Mouse (Mus musculus): ENCODE data around the gene Tdp1. TPM values are rescaled to one million over a fixed set of nuclear protein-coding genes. Genes with fewer than 3 reads are reported as not detected.

Gene Tdp1
- polyA plus RNA-seq, 1 experiment: 24.8 TPM

GRCm38 (mm10) chr12:99942441-99942840 lies 58.1 kb downstream of the Tdp1 start:
- no peaks in the 10 kb centered on the region; the same call in 1 of the 2 replicates for H3K4me1 ChIP-seq (ENCODE audit: control insufficient read depth, insufficient read depth, low read length)
- no peak overlapping the region for H3K4me3 ChIP-seq (ENCODE audit: insufficient read depth, low read length)
- no peak for TF ChIP-seq CTCF (IDR thresholded peaks at IDR 0.05; ENCODE audit: borderline replicate concordance, insufficient read depth, low read length)
- TF ChIP-seq POLR2A (IDR thresholded peaks at IDR 0.05; ENCODE audit: low read depth, low read length): no peak
- H3K27ac ChIP-seq (ENCODE audit: insufficient read depth, low read length): no peak overlapping the region

GRCm38 (mm10) chr12:99952928-99953327 lies 68.6 kb downstream of the Tdp1 start:
- H3K27ac ChIP-seq (ENCODE audit: insufficient read depth, low read length): no peak overlapping the region
- no peaks in the 10 kb centered on the region for H3K4me1 ChIP-seq (ENCODE audit: control insufficient read depth, insufficient read depth, low read length)
- no peak overlapping the region for H3K4me3 ChIP-seq (ENCODE audit: insufficient read depth, low read length)
- no peak for TF ChIP-seq POLR2A (IDR thresholded peaks at IDR 0.05; ENCODE audit: low read depth, low read length)
- TF ChIP-seq CTCF (IDR thresholded peaks at IDR 0.05; ENCODE audit: borderline replicate concordance, insufficient read depth, low read length): no peak; the same call in 1 of the 2 replicates

GRCm38 (mm10) chr12:99956411-99956810 lies 72.1 kb downstream of the Tdp1 start:
- Histone ChIP-seq H3K4me3 (ENCODE audit: insufficient read depth, low read length) (no peak overlapping the region), H3K27ac (ENCODE audit: insufficient read depth, low read length) (no peak overlapping the region), H3K4me1 (ENCODE audit: control insufficient read depth, insufficient read depth, low read length) (no peaks in the 10 kb centered on the region)
- TF ChIP-seq CTCF (IDR thresholded peaks at IDR 0.05; ENCODE audit: borderline replicate concordance, insufficient read depth, low read length) (no peak), POLR2A (IDR thresholded peaks at IDR 0.05; ENCODE audit: low read depth, low read length) (no peak)

- Histone ChIP-seq H3K4me3 (ENCODE audit: insufficient read depth, low read length) (no peak overlapping the region), H3K27ac (ENCODE audit: insufficient read depth, low read length) (no peak overlapping the region)
- no peak for TF ChIP-seq POLR2A (IDR thresholded peaks at IDR 0.05; ENCODE audit: low read depth, low read length)
- TF ChIP-seq CTCF (IDR thresholded peaks at IDR 0.05; ENCODE audit: borderline replicate concordance, insufficient read depth, low read length): no peak
Observed at GRCm38 (mm10) chr12:99958068-99959060, 74.0 kb downstream of the Tdp1 start.

GRCm38 (mm10) chr12:99959291-99959690 lies 75.0 kb downstream of the Tdp1 start:
- no peak overlapping the region for H3K27ac ChIP-seq (ENCODE audit: insufficient read depth, low read length)
- TF ChIP-seq CTCF (IDR thresholded peaks at IDR 0.05; ENCODE audit: borderline replicate concordance, insufficient read depth, low read length): no peak
- no peak for TF ChIP-seq POLR2A (IDR thresholded peaks at IDR 0.05; ENCODE audit: low read depth, low read length)
- no peaks in the 10 kb centered on the region for H3K4me1 ChIP-seq (ENCODE audit: control insufficient read depth, insufficient read depth, low read length)
- H3K4me3 ChIP-seq (ENCODE audit: insufficient read depth, low read length): no peak overlapping the region

More at GRCm38 (mm10) chr12:99958068-99959060, 74.0 kb downstream of the Tdp1 start:
- H3K4me1 ChIP-seq (ENCODE audit: control insufficient read depth, insufficient read depth, low read length): no peaks in the 10 kb centered on the region

GRCm38 (mm10) chr12:99959930-99960329 lies 75.6 kb downstream of the Tdp1 start:
- no peak overlapping the region for H3K27ac ChIP-seq (ENCODE audit: insufficient read depth, low read length)
- no peaks in the 10 kb centered on the region for H3K4me1 ChIP-seq (ENCODE audit: control insufficient read depth, insufficient read depth, low read length)
- no peak overlapping the region for H3K4me3 ChIP-seq (ENCODE audit: insufficient read depth, low read length)
- no peak for TF ChIP-seq POLR2A (IDR thresholded peaks at IDR 0.05; ENCODE audit: low read depth, low read length)
- no peak for TF ChIP-seq CTCF (IDR thresholded peaks at IDR 0.05; ENCODE audit: borderline replicate concordance, insufficient read depth, low read length)

- Histone ChIP-seq H3K4me3 (ENCODE audit: insufficient read depth, low read length) (no peak overlapping the region), H3K27ac (ENCODE audit: insufficient read depth, low read length) (no peak overlapping the region), H3K4me1 (ENCODE audit: control insufficient read depth, insufficient read depth, low read length) (0 out of 2 replicates have a peak, but pooled peaks cover 3% of the 10 kb centered on the region)
- TF ChIP-seq POLR2A (IDR thresholded peaks at IDR 0.05; ENCODE audit: low read depth, low read length) (no peak), CTCF (IDR thresholded peaks at IDR 0.05; ENCODE audit: borderline replicate concordance, insufficient read depth, low read length) (no peak)
Observed at GRCm38 (mm10) chr12:99960675-99961074, 76.4 kb downstream of the Tdp1 start.

- peak within 1 kb of the TSS; percentile 40 for H3K4me3 ChIP-seq (ENCODE audit: insufficient read depth, low read length)
- 0 out of 2 replicates have a peak, but pooled peaks cover 3% of the 10 kb centered on the region for H3K4me1 ChIP-seq (ENCODE audit: control insufficient read depth, insufficient read depth, low read length)
- TF ChIP-seq CTCF (IDR thresholded peaks at IDR 0.05; ENCODE audit: borderline replicate concordance, insufficient read depth, low read length) (peak; percentile 89), POLR2A (IDR thresholded peaks at IDR 0.05; ENCODE audit: low read depth, low read length) (no peak)
- H3K27ac ChIP-seq (ENCODE audit: insufficient read depth, low read length): no peak within 1 kb of the TSS
Observed at GRCm38 (mm10) chr12:99964301-99965202, 80.2 kb downstream of the Tdp1 start, which contains the start of gene Kcnk13. Gene Kcnk13 (plus strand): TSS chr12:99964499.

Measured in embryonic fibroblast, embryonic 13.5 days (primary cell).